Mouse (Mus musculus) B cell, adult 62 days (primary cell): ENCODE results near the gene Med23. TPM values are rescaled to one million over a fixed set of nuclear protein-coding genes. Genes with fewer than 3 reads are reported as not detected.

ENCODE experiments used
- total RNA-seq: library from RNA; stranded (reverse); gene quantifications from 4 replicates; pipeline ENCODE4 v1.2.4, GENCODE M21; 2023

Gene Med23
- 39.0 to 43.8 TPM (median 42.2 TPM) in 4 replicates for total RNA-seq

DNA sequence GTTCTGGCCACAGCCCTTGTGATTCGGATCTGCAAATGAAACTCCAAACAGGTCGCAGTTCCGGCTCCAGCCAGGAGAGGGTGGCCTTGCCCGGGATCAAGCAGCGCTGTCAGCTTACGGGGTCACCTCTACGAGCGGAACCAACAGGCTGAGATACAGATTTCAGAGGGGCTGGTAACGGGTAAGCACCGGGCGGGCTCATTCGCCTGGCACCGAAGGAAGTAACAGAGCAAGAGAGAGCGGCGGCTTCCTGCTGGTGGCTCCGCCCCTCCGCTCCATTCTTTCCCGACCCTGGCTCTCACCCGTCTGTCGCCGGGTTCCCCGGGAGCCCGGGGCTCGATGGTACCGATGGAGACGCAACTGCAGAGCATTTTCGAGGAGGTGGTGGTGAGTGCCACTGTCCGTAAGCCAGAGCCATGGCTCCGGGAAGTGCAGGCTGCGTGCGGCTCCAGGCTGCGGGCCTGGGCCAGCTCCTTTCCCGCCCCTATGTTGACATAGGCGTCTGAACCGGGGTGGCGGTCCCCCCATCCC, at the start of gene Med23:
Med23 (plus strand) TSS at position 227 of the 531 bp plus-strand sequence.

DNA sequence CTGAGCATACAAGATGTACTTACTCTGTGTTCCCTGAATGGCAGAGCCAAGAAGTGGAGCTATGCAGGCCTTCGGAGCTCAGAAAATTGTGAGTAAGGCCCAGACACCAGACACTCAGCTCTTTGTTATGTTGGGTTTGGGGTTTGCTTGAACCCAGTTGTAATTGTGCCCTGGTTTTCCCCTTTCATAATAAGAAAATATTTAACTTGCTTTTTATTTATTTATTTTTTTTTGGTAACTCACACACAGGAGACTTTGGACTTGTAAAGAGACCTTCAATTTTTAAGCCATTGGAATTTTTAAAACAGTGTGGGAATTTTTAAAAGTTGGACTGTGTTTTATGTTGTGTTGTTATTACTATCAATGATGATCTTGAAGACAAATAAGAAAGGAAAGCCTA, 27.1 kb upstream of the Med23 start, which contains the start of gene Enpp3:
Enpp3 (minus strand) TSS at position 148 of the 400 bp plus-strand sequence.

DNA sequence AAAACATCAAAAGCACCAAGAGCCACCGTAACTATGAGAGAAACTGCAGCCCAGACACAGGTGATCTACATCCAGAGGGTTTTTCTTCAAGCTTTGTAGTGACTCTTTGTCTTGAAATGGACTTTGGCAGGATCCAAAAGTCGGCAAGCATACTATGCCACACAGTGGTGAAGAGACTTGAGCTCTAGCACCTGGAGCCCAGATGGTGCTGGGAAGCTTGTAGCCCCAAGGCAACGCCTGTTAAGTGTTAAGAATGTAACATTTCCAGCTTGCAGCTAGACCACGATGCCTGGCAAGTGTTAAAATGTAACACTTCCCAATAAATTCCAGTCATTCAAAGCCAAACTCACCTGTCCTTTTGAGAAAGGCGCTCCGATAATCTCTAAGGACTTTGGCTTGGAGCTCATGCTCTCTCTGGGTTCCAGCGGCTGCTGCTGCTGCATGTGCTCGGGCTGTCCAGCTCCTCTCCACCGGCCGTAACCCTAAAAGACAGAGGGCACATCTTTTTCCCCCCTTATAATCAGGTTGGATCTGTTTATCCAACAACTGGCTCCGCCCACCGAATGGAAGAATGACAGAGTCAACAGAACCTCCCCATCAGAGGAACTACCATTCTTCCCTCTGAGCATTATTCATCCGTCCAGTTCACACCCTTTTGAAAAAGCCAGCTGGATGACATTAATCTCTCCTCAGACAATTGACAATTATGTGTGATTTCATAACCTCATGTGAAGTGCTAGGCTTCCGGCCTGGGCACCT, 57.4 kb downstream of the Med23 start, which contains the start of gene Arg1:
Arg1 (minus strand) TSS at position 523 of the 759 bp plus-strand sequence.

Other genes starting within 250 kb of the Med23 start
- gene Enpp1, start 157.8 kb upstream of the Med23 start, total RNA-seq: 24.9 to 29.8 TPM (median 28.6 TPM) in 4 replicates
- not detected in 4 replicates for gene Enpp3, start 27.2 kb upstream of the Med23 start, total RNA-seq
- not detected in 4 replicates for gene Arg1, start 57.5 kb downstream of the Med23 start, total RNA-seq